Mouse (Mus musculus) hindbrain, postnatal 0 days (tissue): ENCODE measurements at regions not wholly inside any gene's neighbourhood (a gene's known extent, or its start where the extent isn't known, plus 50 kb on each side); places are given as distances from the start of the nearest gene placed in this dataset.

Experiments
- ATAC-seq: fragments of 200-750 bp; cut with Nextera tagmentation; 2 replicates; pipeline ENCODE4 v1.8.0; 2017; ENCODE audit warnings: mild to moderate bottlenecking, moderate TSS enrichment, moderate library complexity
- DNase-seq: peaks from one replicate; pipeline ENCODE4 v3.0.0-alpha.2; 2015; ENCODE audit warnings: low spot score
- H3K27ac ChIP-seq: fragments of 300-500 bp; sonication (generic); 2 replicates; pipeline ENCODE4 v1.5.1; 2014; ENCODE audit warnings: mild to moderate bottlenecking
- H3K27me3 ChIP-seq: fragments of 300-500 bp; sonication (generic); 2 replicates; pipeline ENCODE4 v1.6.1; 2014; ENCODE audit warnings: low read length, mixed read lengths; ENCODE audit not compliant: insufficient read depth
- H3K36me3 ChIP-seq: fragments of 300-500 bp; sonication (generic); 2 replicates; pipeline ENCODE4 v1.6.1; 2014; ENCODE audit warnings: low read length, mixed read lengths; ENCODE audit not compliant: insufficient read depth
- H3K4me1 ChIP-seq: fragments of 300-500 bp; sonication (generic); 2 replicates; pipeline ENCODE4 v1.6.1; 2014; ENCODE audit warnings: antibody characterized with exemption, low read length, mixed read lengths; ENCODE audit not compliant: insufficient read depth
- H3K4me2 ChIP-seq: fragments of 300-500 bp; sonication (generic); 2 replicates; pipeline ENCODE4 v1.6.1; 2014; ENCODE audit warnings: low read depth, mild to moderate bottlenecking, low read length, moderate library complexity, mixed read lengths
- H3K4me3 ChIP-seq: fragments of 300-500 bp; sonication (generic); 2 replicates; pipeline ENCODE4 v1.5.1; 2014; ENCODE audit warnings: low read length
- H3K9ac ChIP-seq: fragments of 300-500 bp; sonication (generic); replicated peaks from 2 replicates; pipeline ENCODE4 v1.6.1; 2014; ENCODE audit warnings: mild to moderate bottlenecking, low read length, moderate library complexity, mixed read lengths
- H3K9me3 ChIP-seq: fragments of 300-500 bp; sonication (generic); 2 replicates; pipeline ENCODE4 v1.6.1; 2016; ENCODE audit warnings: low read length, mixed read lengths
- CTCF ChIP-seq: IDR thresholded peaks from 2 replicates; pipeline ENCODE4 v1.5.1; 2016; ENCODE audit warnings: antibody characterized with exemption, control low read depth, low read depth
- WGBS: fragments of 180-500 bp; shearing (Covaris S2); extraction: QIAGEN DNeasy Blood & Tissue Kit; methylation state at CpG from one replicate; pipeline ENCODE4 v1.1.7; 2014; 5-methylcytosine and 5-hydroxymethylcytosine counted together

DNA sequence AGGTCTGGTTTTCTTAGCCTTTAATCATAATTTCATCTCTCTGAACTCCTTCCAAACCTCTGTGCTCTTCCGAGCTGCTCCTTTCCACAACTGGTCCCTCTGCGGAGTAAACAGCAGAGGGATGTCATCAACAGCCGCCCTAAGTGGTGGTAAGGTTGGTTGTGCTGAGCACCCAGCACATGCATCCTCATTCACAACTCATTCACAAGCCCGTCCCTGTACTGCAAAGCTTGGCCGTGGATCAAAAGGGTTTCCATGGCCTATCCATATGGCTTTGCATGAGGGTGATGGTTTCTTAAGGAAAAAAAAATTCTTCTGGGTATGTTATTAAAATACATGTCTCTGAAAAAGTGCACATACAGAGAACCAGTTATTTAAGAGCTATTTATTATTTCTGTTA lies 828.6 kb upstream of the Sox9 start:
- DNase-seq (no peak), ATAC-seq (no peak)
- H3K4me1 ChIP-seq = no peaks in the 10 kb centered on the region

DNA sequence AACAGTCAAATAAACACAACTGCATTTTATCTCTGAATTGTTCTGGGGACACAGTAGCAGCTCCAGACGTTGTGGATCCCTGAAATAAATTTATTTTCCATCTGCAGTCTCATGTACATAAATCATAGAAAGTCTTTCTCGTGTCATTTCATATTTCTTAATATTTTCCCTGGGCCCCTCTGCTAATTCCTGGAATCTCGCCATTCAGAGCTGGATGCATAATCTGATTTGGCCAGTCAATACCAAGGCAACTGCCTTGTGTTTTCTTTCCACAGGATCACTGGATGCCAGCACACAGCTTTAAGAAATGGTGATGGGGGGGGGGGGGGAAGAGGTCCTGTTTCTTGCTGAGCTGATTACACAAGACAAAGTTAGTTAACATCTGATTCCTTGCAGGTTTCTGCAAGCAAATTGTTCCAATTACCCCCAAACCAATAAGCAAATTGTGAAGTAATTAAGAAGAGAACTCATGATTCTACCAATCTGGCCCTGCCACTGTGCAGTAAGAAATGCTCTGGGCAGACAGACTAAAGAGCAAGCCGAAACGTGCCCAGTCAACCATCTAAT lies 824.2 kb upstream of the Sox9 start:
- no peaks in the 10 kb centered on the region for H3K4me1 ChIP-seq
- no peak overlapping the region for H3K27ac ChIP-seq
- H3K9ac ChIP-seq = no peak overlapping the region
- TF ChIP-seq CTCF = no peak
- H3K9me3 ChIP-seq = no peaks in the 10 kb centered on the region
- H3K27me3 ChIP-seq = no peaks in the 10 kb centered on the region
- no peaks in the 10 kb centered on the region for H3K36me3 ChIP-seq
- H3K4me3 ChIP-seq = no peak overlapping the region
- DNase-seq (peak; percentile 13), ATAC-seq (no peak)
- H3K4me2 ChIP-seq = no peak overlapping the region
- WGBS = 55% methylated on average over 5 of the region's 5 CpGs

More for the DNA sequence above, 828.6 kb upstream of the Sox9 start:
- no peak overlapping the region for H3K4me3 ChIP-seq
- no peak overlapping the region for H3K27ac ChIP-seq
- no peaks in the 10 kb centered on the region for H3K36me3 ChIP-seq
- TF ChIP-seq CTCF = no peak
- H3K9me3 ChIP-seq = no peaks in the 10 kb centered on the region
- 70% methylated on average over 5 of the region's 5 CpGs for WGBS
- H3K9ac ChIP-seq = no peak overlapping the region
- H3K27me3 ChIP-seq = no peaks in the 10 kb centered on the region
- no peak overlapping the region for H3K4me2 ChIP-seq

DNA sequence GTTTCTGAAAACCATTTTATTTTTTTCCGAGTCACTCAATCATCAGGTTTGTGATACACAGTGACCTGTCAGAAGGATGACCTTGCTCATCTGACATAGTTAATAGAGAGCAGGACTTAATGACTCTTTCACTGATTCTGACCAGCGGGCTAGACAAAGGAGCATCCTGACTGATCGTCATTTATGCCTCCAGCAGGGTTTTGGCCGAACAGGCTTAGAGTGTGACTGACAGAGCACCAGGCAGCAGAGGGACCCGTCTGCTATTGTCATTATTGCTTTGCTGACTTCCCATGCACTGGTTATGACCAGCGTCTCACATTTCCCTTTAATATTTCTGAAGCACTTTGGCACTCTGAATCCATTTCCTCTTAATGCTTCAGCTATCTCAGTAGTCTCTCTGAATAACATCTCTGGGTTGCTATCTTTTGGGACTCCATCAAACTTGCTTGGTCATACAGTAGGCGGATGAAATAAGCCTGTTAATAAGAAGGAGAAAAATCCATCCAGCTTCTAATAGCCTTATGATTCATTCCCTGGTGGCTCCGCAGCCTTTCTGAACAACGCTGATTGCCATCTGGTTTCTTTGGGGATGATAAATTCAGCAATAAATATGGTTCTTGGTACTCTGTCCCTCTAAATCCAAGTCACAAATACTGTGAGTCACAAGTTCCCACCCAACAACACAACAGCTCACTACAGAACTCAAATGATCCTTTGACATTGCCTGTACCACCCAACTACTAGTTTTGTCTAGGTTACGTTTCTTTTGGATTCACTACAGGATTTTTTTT lies 820.8 kb upstream of the Sox9 start:
- no peak overlapping the region for H3K4me3 ChIP-seq

DNA sequence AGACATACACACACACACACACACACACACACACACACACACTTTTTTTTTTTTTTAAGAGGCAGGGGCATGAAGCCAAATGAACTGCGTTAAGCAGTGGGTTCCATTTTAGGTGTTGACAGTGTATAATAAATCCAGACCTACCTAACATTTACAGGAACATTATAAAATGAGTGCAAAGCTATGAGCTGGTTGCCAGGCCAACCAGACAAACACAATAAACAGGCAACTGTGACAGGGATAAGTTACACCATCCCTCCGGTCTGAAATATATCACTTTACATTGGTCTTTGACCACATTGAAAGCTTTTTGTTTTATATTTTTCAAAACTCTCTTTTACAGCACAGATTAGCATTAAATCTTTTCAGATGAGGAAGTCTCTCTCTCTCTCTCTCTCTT lies 820.2 kb upstream of the Sox9 start:
- no peak for ATAC-seq
- Histone ChIP-seq H3K4me2 (no peak overlapping the region), H3K9ac (no peak overlapping the region), H3K4me1 (no peaks in the 10 kb centered on the region), H3K36me3 (no peaks in the 10 kb centered on the region), H3K4me3 (no peak overlapping the region), H3K27me3 (no peaks in the 10 kb centered on the region), H3K9me3 (no peaks in the 10 kb centered on the region), H3K27ac (no peak overlapping the region)
- DNase-seq = no peak
- TF ChIP-seq CTCF = no peak
- 43% methylated on average over 2 of the region's 2 CpGs for WGBS

More for the DNA sequence above, 820.8 kb upstream of the Sox9 start:
- no peaks in the 10 kb centered on the region for H3K36me3 ChIP-seq
- H3K27me3 ChIP-seq = no peaks in the 10 kb centered on the region
- H3K4me2 ChIP-seq = no peak overlapping the region
- no peak overlapping the region for H3K9ac ChIP-seq
- DNase-seq (peak; percentile 54), ATAC-seq (peak; percentile 63; the same call in 1 of the 2 replicates)
- WGBS = 41% methylated on average over 10 of the region's 10 CpGs
- peak; percentile 7; the same call in 1 of the 2 replicates for TF ChIP-seq CTCF
- no peaks in the 10 kb centered on the region for H3K9me3 ChIP-seq
- H3K27ac ChIP-seq = no peak overlapping the region
- no peaks in the 10 kb centered on the region for H3K4me1 ChIP-seq

DNA sequence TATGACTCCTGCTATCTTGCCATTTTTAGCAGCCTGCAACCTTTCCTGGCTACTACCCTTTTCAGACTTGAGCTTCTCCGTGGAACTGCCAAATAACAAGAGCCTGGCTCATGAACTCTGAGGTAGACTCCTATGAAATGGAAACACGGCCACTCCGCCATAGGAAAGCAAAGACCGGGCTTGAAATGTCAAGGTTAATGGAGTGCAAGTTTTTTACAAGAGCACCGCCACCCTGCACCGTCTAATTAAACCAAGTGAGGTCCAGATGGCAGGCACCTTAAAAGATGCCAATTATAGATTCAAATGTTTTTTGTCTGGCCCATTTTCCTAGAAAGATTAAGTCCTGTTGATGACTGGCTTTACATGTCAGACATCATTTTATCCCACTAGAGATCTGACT lies 818.0 kb upstream of the Sox9 start:
- H3K4me1 ChIP-seq = no peaks in the 10 kb centered on the region
- H3K9me3 ChIP-seq = no peaks in the 10 kb centered on the region
- no peak overlapping the region for H3K27ac ChIP-seq
- H3K4me2 ChIP-seq = no peak overlapping the region
- TF ChIP-seq CTCF = no peak
- WGBS = 59% methylated on average over 6 of the region's 6 CpGs
- no peak overlapping the region for H3K4me3 ChIP-seq
- H3K9ac ChIP-seq = no peak overlapping the region
- DNase-seq (peak; percentile 10), ATAC-seq (no peak)
- H3K27me3 ChIP-seq = no peaks in the 10 kb centered on the region
- no peaks in the 10 kb centered on the region for H3K36me3 ChIP-seq

DNA sequence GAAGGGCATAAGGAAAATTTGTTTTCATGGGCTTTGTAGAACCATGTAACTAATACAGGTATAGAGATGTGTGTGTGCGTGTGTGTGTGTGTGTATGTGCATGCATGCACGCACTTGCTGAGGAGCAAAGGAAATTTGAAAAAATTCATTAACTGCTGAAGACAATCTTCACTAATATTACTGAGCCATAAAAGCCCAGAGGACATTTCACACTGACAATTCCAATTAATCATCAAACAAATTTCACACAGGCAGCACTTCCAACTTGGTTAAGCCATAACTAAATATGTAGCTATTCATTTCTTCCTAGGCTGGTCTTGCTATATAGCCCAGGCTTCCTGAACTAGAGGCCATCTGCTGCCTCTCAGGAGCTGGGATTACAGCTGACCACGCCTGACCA lies 815.6 kb upstream of the Sox9 start:
- H3K4me3 ChIP-seq = no peak overlapping the region
- H3K4me2 ChIP-seq = no peak overlapping the region
- H3K27me3 ChIP-seq = no peaks in the 10 kb centered on the region
- H3K9ac ChIP-seq = no peak overlapping the region
- no peak overlapping the region for H3K27ac ChIP-seq
- TF ChIP-seq CTCF = no peak
- H3K9me3 ChIP-seq = no peaks in the 10 kb centered on the region
- H3K4me1 ChIP-seq = no peaks in the 10 kb centered on the region
- no peaks in the 10 kb centered on the region for H3K36me3 ChIP-seq
- DNase-seq = peak; percentile 50
- no peak for ATAC-seq
- 65% methylated on average over 3 of the region's 3 CpGs for WGBS

DNA sequence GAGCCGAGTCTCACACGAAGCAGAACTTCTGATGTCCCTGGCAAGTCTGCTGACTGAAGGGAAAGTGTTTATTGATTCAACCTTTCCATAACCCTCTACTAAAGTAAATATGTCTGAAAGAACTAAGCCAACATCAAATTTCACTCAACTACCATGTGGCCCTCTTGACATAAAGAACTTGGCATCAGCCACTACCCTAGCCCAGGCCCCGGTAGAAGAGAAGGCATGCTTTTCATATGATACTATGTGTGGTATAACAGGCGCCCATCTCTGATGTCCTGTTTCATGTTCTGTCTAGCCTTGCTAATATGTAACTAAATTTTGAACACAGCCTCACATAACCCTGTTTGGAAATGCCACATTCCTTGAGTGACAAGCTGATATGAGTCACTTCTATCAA lies 811.0 kb upstream of the Sox9 start:
- no peaks in the 10 kb centered on the region for H3K27me3 ChIP-seq
- no peak for ATAC-seq
- H3K4me1 ChIP-seq = no peaks in the 10 kb centered on the region
- TF ChIP-seq CTCF = no peak
- DNase-seq = no peak
- no peak overlapping the region for H3K27ac ChIP-seq
- H3K36me3 ChIP-seq = no peaks in the 10 kb centered on the region
- no peak overlapping the region for H3K4me2 ChIP-seq
- H3K4me3 ChIP-seq = no peak overlapping the region
- H3K9ac ChIP-seq = no peak overlapping the region
- 88% methylated on average over 4 of the region's 4 CpGs for WGBS
- H3K9me3 ChIP-seq = no peaks in the 10 kb centered on the region
